Mouse (Mus musculus) ES-E14 (cell line): ENCODE measurements around the gene Ehbp1l1.

Experiments
- HCFC1 ChIP-seq: IDR thresholded peaks from 2 replicates; pipeline ENCODE4 v1.6.1; 2012; ENCODE audit warnings: low read length, inconsistent platforms, borderline replicate concordance; ENCODE audit not compliant: insufficient read depth
- ZC3H11A ChIP-seq: IDR thresholded peaks from 2 replicates; pipeline ENCODE4 v1.6.1; 2012; ENCODE audit warnings: low read depth, mild to moderate bottlenecking, inconsistent platforms, low read length, borderline replicate concordance

GRCm38 (mm10) chr19:5680432-5680831 lies 45.7 kb downstream of the Ehbp1l1 start:
- TF ChIP-seq HCFC1, result no peak
- no peak for TF ChIP-seq ZC3H11A
